Mouse (Mus musculus): ENCODE measurements around the gene Zfyve9. TPM values are rescaled to one million over a fixed set of nuclear protein-coding genes. Genes with fewer than 3 reads are reported as not detected.

Zfyve9 gene
- total and polyA plus RNA-seq, 3 experiments: 5.1 to 29.9 (median 25.2) TPM

DNA sequence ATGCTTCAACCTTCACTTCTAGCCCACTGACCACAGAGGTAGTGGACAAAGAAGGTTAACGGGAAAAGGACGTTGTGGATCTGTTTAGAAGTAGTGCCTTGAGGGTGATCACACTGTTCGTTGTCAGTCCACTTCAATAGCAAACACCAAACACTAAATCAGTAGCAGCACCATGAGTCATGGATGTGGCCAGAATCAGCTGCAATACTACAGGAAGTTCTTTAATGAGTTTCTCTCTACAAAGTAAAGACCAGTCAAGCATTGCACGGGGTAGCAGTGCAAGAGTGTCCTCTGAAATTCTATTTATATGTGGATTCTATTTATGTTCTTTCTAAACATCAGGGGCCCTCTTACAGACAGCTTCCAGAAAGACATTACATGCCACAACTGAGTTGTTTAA, 182.3 kb downstream of the Zfyve9 start:
- Histone ChIP-seq H3K4me3 (no peak overlapping the region), H3K79me2 (replicated peaks; ENCODE audit: control insufficient read depth, insufficient read depth, low read length) (no peaks in the 10 kb centered on the region), H3K9ac (ENCODE audit: low read depth, low read length) (no peak overlapping the region), H3K36me3 (ENCODE audit: control insufficient read depth, insufficient read depth, low read length) (no peaks in the 10 kb centered on the region), H3K27me3 (ENCODE audit: control insufficient read depth, insufficient read depth, low read length) (no peaks in the 10 kb centered on the region), H3K4me1 (ENCODE audit: control insufficient read depth, insufficient read depth, low read length) (no peaks in the 10 kb centered on the region), H3K27ac (no peak overlapping the region)
- intact Hi-C loops (cut with DNase I): no loop called here
- TF ChIP-seq POLR2A (IDR thresholded peaks at IDR 0.05; ENCODE audit: insufficient read depth, low read depth, low read length) (no peak), EP300 (IDR thresholded peaks at IDR 0.05; ENCODE audit: insufficient read depth, low read depth, low read length) (no peak), CTCF (IDR thresholded peaks at IDR 0.05) (no peak)
- DNase-seq: no peak
- 69% methylated on average over 4 of the region's 4 CpGs for WGBS

DNA sequence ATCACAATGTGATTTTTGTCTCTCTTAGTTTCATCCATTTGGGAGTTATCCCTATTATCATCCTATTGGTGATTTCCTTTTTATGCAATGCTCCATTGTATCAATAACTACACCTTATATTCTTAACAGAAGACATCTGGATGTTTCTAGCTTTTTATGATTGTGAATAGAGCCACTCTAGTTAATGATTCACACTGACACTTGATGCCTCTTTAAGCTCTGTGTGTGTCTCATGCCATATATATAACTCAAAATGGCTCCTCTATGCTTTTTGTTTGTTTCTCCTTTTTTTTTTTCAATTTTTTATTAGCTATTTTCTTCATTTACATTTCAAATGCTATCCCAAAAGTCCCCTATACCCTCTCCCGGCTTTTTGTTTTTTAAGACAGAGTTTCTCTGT, 184.8 kb downstream of the Zfyve9 start:
- H3K79me2 ChIP-seq (replicated peaks; ENCODE audit: control insufficient read depth, insufficient read depth, low read length): no peaks in the 10 kb centered on the region
- 91% methylated on average over 1 of the region's 1 CpGs for WGBS
- no peaks in the 10 kb centered on the region for H3K36me3 ChIP-seq (ENCODE audit: control insufficient read depth, insufficient read depth, low read length)
- no peak overlapping the region for H3K9ac ChIP-seq (ENCODE audit: low read depth, low read length)
- no peak overlapping the region for H3K4me3 ChIP-seq
- no peaks in the 10 kb centered on the region; the same call in 1 of the 2 replicates for H3K4me1 ChIP-seq (ENCODE audit: control insufficient read depth, insufficient read depth, low read length)
- TF ChIP-seq CTCF (IDR thresholded peaks at IDR 0.05): no peak
- TF ChIP-seq POLR2A (IDR thresholded peaks at IDR 0.05; ENCODE audit: insufficient read depth, low read depth, low read length): no peak
- no peak for TF ChIP-seq EP300 (IDR thresholded peaks at IDR 0.05; ENCODE audit: insufficient read depth, low read depth, low read length)
- no peak overlapping the region for H3K27ac ChIP-seq
- DNase-seq: no peak
- intact Hi-C loops (cut with DNase I): no loop called here
- no peaks in the 10 kb centered on the region for H3K27me3 ChIP-seq (ENCODE audit: control insufficient read depth, insufficient read depth, low read length)

DNA sequence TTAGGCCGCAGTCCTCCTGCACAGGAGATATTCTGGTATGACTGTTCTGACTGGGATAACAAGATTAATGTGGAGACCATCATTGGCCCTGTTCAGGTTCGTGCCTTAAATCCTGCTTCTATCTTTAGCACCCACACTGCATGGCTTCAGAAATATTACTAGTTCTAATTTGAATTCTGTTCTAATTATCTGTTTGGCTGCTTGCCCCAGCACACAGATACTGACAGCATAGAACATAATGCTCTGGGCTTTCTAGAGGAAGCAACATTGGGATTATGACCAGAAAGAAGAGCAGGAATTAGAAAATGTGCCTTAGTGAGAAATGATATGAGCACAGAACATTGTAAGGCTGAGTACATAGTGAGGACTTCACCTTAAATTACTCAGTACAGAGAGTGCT, 187.2 kb downstream of the Zfyve9 start:
- Histone ChIP-seq H3K27ac (no peak overlapping the region), H3K4me1 (ENCODE audit: control insufficient read depth, insufficient read depth, low read length) (no peaks in the 10 kb centered on the region; the same call in 1 of the 2 replicates), H3K27me3 (ENCODE audit: control insufficient read depth, insufficient read depth, low read length) (no peaks in the 10 kb centered on the region), H3K79me2 (replicated peaks; ENCODE audit: control insufficient read depth, insufficient read depth, low read length) (no peaks in the 10 kb centered on the region), H3K36me3 (ENCODE audit: control insufficient read depth, insufficient read depth, low read length) (no peaks in the 10 kb centered on the region), H3K9ac (ENCODE audit: low read depth, low read length) (no peak overlapping the region), H3K4me3 (no peak overlapping the region)
- no peak for DNase-seq
- TF ChIP-seq CTCF (IDR thresholded peaks at IDR 0.05) (no peak), EP300 (IDR thresholded peaks at IDR 0.05; ENCODE audit: insufficient read depth, low read depth, low read length) (no peak), POLR2A (IDR thresholded peaks at IDR 0.05; ENCODE audit: insufficient read depth, low read depth, low read length) (no peak)
- intact Hi-C loops (cut with DNase I): no loop called here
- 55% methylated on average over 2 of the region's 2 CpGs for WGBS

Other genes with a start within 250 kb of the Zfyve9 start
- 10 to 100 TPM; 14.3 to 17.0 TPM for gene Prpf38a, start 201.5 kb downstream of the Zfyve9 start, total RNA-seq (2021)
- gene Prpf38a, start 201.5 kb downstream of the Zfyve9 start, polyA plus RNA-seq (2012; rRNA removed): 3.2 and 7.1 TPM in 2 replicates
- gene Orc1, start 201.4 kb downstream of the Zfyve9 start, total RNA-seq (2021): not detected
- 0.04 TPM in 1 of 2 replicates, not detected in the other for gene Orc1, start 201.4 kb downstream of the Zfyve9 start, polyA plus RNA-seq (2012; rRNA removed)
- gene Cc2d1b, start 160.9 kb downstream of the Zfyve9 start, total RNA-seq (2021): 10 to 100 TPM; 13.5 to 13.7 TPM
- 13.4 and 16.7 TPM in 2 replicates for gene Cc2d1b, start 160.9 kb downstream of the Zfyve9 start, polyA plus RNA-seq (2012; rRNA removed)
- under 1 TPM; 0.26 to 0.36 TPM for gene 3110021N24Rik, start 61.1 kb downstream of the Zfyve9 start, total RNA-seq (2021)
- gene 3110021N24Rik, start 61.1 kb downstream of the Zfyve9 start, polyA plus RNA-seq (2012; rRNA removed): 0.10 and 0.12 TPM in 2 replicates
- gene Btf3l4, start 52.8 kb upstream of the Zfyve9 start, total RNA-seq (2021): 10 to 100 TPM; 70.1 to 78.1 TPM
- 18.5 and 33.8 TPM in 2 replicates for gene Btf3l4, start 52.8 kb upstream of the Zfyve9 start, polyA plus RNA-seq (2012; rRNA removed)
- 10 to 100 TPM; 29.2 to 30.0 TPM for gene Txndc12, start 53.8 kb upstream of the Zfyve9 start, total RNA-seq (2021)
- gene Txndc12, start 53.8 kb upstream of the Zfyve9 start, polyA plus RNA-seq (2012; rRNA removed): 15.7 and 23.4 TPM in 2 replicates
- 10 to 100 TPM; 20.3 to 23.3 TPM for gene Kti12, start 67.0 kb upstream of the Zfyve9 start, total RNA-seq (2021)
- gene Kti12, start 67.0 kb upstream of the Zfyve9 start, polyA plus RNA-seq (2012; rRNA removed): 22.9 and 29.7 TPM in 2 replicates
- gene A730015C16Rik, start 67.8 kb upstream of the Zfyve9 start, total RNA-seq (2021): not detected
- gene A730015C16Rik, start 67.8 kb upstream of the Zfyve9 start, polyA plus RNA-seq (2012; rRNA removed): 0.15 TPM in 1 of 2 replicates, not detected in the other
- gene Rab3b, start 98.3 kb upstream of the Zfyve9 start, total RNA-seq (2021): 1 to 10 TPM in 1 of 2 experiments, under 1 TPM in 1; 0.63 to 1.3 TPM
- 6.2 and 6.6 TPM in 2 replicates for gene Rab3b, start 98.3 kb upstream of the Zfyve9 start, polyA plus RNA-seq (2012; rRNA removed)
- gene Nrd1, start 219.9 kb upstream of the Zfyve9 start, total RNA-seq (2021): 100 to 1,000 TPM; 133 to 145 TPM
- 69.9 and 146 TPM in 2 replicates for gene Nrd1, start 219.9 kb upstream of the Zfyve9 start, polyA plus RNA-seq (2012; rRNA removed)